Mouse (Mus musculus) kidney, adult 2 months (tissue): ENCODE data around the gene Epb41.

Source experiments
- CTCF ChIP-seq: fragments of 200-500 bp; conservative IDR thresholded peaks from 2 replicates; pipeline ENCODE4 v1.5.1; 2011; ENCODE audit warnings: low read depth, mild to moderate bottlenecking, control low read depth, low read length, moderate library complexity, mixed read lengths; ENCODE audit not compliant: insufficient read depth, insufficient read length
- POLR2A ChIP-seq: fragments of 200-500 bp; IDR thresholded peaks from one replicate; pipeline ENCODE4 v1.6.1; 2011; ENCODE audit warnings: low read depth, low read length, control low read depth

DNA sequence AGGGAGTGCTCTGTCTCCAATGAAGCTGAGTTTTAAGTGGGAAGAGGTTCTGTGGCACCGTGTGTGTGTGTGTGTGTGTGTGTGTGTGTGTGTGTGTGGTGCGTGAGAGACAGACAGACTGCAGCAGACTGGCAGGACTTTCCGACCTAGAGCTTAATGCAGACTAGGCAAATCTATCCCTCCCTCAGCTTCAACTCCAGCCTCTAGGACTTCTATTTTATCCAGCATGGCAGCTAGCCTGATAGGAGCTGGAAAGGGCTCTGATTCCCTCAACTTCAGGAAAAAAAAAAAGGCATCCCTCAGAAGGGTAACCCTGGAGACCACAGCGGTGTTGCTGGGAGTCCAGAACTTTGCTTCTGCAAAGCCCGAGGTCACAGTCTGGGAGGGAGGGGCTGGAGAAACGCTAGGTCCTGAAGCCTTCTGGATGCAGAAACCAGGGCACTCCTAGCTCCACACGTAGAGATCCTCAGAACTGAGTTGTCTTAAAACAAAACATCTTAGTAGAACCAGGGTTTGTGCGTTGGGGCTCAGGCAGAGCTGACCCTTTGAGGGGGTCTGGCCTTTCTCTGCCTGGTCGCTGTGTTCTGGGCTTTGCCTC lies 161.0 kb downstream of the Epb41 start:
- TF ChIP-seq CTCF (no peak), POLR2A (no peak)
